Mouse (Mus musculus) gastrocnemius, postnatal 14 days (tissue): ENCODE results near the gene Tsn. TPM values are rescaled to one million over a fixed set of nuclear protein-coding genes. Genes with fewer than 3 reads are reported as not detected.

Experiments used
- DNase-seq: peaks from one replicate; pipeline ENCODE4 v3.0.0; 2021; ENCODE audit warnings: mixed read lengths
- intact Hi-C: fragments of 180-260 bp; cut with DNase I; formaldehyde crosslinking; loops from one replicate; pipeline ENCODE4 v1.15.1; 2025; ENCODE audit warnings: low total_unique reads
- long read RNA-seq, 2 experiments: library from polyadenylated mRNA; stranded (forward); transcript quantifications; one replicate each; pipeline ENCODE4 v2.0.0; 2021
- total RNA-seq, 2 experiments: library from RNA; stranded (reverse); gene quantifications; 2 replicates each; pipeline ENCODE4 v1.2.3; 2021

Tsn gene
- 10 to 100 TPM; 63.1 to 64.5 TPM for total RNA-seq
- long read RNA-seq, experiment 1, full-length matches to known transcripts = 52 of 57 reads
- long read RNA-seq, experiment 1, partial matches to known transcripts = 0 of 57 reads
- long read RNA-seq, experiment 1, other reads (novel, unspliced or antisense) = 5 of 57 reads
- long read RNA-seq, experiment 2, full-length matches to known transcripts = 47 of 51 reads
- long read RNA-seq, experiment 2, partial matches to known transcripts = 0 of 51 reads
- long read RNA-seq, experiment 2, other reads (novel, unspliced or antisense) = 4 of 51 reads

DNA sequence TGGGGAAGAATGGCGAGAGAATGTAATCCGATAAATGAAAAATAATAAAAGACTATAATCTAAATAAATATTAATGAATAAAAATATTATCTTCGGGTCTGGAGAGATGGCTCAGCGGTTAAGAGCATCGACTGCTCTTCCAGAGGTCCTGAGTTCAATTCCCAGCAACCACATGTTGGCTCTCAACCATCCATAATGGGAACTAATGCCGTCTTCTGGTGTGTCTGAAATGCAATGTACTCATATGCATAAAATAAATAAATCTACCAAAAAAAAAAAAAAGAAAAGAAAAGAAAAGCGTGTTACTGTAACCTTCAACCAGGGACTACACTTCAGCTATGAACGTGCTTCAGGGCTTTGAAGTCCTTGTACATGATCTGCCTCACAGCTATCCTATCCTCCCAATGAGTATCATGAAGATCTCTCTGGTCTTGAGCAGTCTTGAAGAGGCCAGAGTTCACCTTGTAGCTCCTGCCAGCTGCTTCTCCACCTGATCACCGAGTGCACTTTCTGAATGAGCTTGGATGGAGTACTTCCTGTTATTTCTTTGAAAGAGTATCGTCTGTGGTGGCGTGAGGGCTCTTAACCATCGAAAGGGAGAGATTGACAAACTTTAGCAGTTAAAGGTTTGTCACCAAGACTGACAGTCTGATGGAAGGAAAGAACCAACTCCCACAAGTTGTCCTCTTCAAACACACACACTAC, at the start of gene Tsn:
Gene Tsn (minus strand): TSS at position 118 of the 705 bp plus-strand sequence.
- intact Hi-C loops = no loop called here
- no peak for DNase-seq

DNA sequence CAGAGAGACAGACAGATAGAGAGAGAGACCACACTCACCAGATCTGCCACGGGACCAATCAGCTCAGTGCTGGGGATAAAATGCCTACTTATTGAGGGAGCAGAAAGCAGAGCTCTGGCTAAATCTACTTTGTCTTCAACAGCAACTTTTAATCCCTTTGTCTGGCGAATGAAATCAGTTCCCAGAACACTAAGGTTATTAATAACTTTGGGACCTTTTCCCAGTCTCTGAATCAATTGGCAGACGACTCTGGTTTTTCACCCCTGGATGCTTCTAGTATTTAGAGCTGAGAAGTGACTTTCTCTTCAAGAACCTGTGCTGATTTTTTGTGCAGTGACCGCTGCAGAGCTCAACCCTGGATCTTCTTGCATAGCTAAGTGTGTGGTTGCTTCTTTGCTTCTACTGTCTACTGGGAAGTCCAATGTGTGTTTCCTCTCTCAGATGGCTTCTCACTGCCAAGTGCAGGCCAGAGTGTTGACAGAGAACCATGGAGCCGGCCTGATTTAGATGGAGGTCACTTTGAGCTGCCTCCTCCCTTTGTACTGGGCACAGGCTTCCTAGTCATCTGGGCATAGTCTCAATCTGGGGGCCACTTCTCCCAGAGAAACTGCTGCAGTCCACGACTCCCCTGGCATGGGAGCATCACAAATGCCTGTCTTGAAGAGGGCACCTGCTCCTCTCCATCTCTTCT, 47.7 kb upstream of the Tsn start:
- intact Hi-C loops = no loop called here
- peak; percentile 10 for DNase-seq

DNA sequence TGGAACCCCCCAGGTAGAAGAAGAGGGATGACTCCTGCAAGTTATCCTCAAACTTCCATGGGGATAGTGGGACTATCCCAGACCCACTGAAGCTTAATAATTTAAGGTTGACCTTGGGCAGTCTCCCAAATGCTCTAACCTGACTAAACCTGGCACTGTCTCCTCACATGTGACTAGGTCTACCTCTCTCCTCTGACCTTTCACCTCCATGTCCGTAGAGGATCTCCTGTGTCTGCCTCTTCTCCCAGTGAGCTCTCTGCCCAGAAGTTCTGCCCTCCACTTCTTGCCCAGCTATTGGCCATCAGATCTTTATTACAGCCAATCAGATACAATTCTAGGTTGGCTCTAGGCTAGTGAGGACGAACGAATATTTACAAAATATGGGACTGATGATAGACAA, 38.4 kb upstream of the Tsn start:
- no peak for DNase-seq
- intact Hi-C loops = no loop called here

DNA sequence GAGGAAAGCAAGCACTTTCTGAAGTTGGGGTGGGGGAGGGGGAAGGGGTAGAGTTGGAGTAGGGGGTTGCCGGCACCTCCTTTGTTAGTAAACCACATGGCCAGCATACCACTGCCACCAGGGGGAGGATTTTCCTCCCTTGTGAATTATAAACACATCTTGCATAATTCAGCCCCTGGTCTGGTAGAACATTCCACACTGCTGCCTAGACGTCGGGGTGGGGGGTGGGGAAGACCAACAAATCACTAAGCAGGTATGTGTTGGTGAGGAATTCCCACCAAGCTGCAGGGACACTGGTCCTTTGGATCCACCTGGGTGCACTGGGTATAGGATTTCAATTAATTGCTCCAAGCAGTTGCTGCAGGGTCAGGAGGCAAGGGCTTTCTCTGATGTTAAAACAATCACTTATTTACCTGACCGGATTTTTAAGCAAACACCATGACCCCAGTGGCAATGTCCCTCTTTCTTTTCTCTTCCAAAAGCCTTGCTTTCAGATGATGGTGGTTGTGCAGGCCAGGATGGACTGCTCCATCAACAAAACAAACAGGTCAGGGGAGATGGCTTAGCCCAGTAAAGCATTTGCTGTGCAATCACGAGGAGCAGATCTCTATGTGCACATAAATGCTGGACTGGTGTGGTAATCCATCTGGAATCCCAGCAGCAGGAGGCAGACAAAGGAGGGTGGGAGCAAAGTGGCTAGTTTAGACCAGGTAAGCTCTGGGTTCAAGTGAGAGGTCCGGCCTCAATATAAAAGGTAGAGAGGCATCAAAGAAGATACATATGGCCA, 32.3 kb upstream of the Tsn start:
- DNase-seq = no peak
- intact Hi-C loops = no loop called here

DNA sequence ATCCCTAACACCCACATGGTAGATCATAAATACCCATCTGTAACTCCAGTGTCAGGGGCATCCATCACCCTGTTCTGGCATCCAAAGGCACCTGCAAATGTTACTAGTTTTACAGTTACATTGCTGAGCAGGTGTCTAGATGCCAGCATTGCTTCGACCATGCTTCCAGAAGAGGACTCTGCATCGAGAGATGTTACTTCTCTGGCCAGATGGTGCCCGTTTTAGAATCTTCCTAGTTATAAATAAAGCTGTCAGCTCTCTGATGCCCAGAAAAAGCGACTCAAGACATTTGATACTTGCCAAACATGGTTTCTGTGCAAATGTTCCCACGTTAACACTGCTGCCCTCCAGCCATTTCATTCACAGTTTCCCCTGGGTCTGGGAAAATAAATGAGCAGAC, 26.4 kb upstream of the Tsn start:
- no peak for DNase-seq
- intact Hi-C loops = loop anchor here (10.0 kb wide), 1 partner anchor 47 kb away; the partner anchor contains the start of gene Clasp1

DNA sequence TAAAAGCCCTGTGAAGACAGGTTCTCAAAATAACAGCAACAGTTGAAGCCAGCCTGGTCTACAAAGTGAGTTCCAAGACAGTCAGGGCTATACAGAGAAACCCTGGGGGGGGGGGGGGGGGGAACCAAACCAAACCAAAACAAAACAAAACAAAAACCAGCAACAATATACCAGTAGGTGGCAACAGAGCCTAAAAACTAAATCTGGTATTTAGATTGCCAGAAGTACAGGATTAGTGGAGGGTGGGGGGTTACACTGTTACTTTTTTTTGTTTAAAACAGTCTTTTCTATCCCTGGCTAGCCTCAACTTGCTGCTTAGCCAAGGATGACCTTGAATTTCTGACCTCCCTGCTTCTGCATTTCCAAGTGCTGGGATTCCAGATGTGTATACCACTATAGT, 24.3 kb upstream of the Tsn start:
- intact Hi-C loops = loop anchor here (10.0 kb wide), 1 partner anchor 49 kb away; the partner anchor contains the start of gene Clasp1
- no peak for DNase-seq

DNA sequence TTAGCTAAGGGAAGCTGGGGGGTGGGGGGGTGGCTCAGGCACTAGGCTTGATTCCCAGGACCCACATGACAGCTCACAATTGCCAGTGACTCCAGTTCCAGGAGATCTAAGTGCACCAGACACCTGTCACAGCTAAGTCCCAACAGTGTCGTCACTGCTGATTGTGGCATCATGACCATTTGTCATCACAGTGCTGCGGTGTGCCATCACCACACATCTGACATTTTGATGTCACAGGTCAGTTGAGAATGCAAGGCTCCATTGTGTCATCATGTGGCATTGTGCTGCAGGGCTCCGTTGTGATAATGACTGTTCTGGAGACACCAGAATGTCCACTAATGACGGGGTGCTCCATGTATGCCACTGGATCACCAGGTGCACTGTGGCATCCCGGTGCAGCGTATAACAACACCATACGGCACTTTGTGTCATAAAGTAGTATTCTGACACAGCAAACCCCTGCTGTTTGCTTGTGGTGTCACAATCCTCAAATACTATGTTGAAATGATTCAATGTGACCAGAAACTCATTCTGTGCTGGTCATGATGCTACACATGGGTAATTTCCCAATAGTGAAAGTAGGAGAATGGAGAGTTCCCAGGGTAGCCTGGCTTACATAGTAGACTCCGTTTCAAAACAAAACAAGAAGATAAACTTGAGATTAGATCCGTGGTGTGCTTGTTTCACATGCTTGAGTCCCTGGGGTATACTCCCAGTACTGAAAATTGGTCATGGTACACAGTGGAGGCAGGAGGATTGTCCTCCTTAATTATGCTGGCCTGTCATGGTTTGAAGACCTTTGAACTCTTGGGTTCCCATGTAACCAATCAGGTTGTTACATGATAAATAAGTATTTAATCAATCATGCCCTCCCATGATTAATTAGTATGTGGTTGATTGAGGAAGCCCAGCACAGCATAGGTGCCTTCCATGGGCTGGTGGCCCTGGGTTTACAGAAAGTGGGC, 23.5 kb upstream of the Tsn start:
- intact Hi-C loops = loop anchor here (5.0 to 10.0 kb wide), 2 partner anchors 50 to 142 kb away; partner anchors contain the start of gene Clasp1
- DNase-seq = no peak

DNA sequence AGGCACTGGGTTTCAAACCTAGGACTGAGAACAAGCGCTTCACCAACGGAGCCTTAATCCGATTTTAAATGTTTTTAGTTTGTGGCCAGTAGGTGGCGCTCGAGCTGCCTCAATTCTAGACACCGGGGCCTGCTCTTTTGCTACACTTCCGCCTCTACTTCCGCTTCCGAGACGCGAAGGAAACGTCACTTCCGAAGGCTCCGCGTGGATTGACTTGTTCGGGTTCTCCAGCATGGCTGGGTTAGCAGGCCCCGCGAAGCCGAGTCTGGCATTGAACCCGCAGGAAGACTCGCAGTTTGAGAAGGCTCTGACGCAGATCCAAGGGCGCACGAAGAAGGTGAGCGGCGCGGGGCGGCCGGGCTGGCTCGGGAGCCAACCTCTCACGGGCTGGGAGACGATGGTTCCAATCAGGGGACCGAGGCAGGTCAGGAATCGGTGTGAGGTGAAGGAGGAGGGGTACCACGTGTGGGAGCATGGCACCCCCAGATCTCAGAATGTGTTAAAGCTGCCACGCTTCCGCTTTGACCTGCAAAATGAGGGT, 10.2 kb upstream of the Tsn start, which contains the start of gene Nifk:
Gene Nifk (plus strand): TSS at position 179 of the 541 bp plus-strand sequence.
- DNase-seq = peak; percentile 89
- intact Hi-C loops = no loop called here

DNA sequence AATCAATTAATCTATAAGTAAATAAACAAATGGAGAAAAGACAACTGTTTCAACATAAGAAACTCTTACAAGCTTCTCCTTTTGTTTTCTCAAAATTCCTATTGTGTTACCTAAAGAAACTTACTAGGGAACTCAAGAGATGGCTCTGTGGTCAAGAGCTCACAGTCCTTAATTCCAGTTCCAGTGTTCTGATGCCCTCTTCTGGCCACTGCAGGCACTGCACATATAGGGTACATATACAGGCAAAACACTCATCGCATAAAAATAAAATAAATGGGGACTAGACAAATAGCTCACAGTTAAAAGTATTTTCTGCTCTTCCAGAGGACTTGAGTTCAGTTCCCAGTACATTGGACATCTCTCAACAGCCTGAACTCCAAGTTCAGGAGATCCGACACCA, 9.2 kb upstream of the Tsn start:
- no peak for DNase-seq

DNA sequence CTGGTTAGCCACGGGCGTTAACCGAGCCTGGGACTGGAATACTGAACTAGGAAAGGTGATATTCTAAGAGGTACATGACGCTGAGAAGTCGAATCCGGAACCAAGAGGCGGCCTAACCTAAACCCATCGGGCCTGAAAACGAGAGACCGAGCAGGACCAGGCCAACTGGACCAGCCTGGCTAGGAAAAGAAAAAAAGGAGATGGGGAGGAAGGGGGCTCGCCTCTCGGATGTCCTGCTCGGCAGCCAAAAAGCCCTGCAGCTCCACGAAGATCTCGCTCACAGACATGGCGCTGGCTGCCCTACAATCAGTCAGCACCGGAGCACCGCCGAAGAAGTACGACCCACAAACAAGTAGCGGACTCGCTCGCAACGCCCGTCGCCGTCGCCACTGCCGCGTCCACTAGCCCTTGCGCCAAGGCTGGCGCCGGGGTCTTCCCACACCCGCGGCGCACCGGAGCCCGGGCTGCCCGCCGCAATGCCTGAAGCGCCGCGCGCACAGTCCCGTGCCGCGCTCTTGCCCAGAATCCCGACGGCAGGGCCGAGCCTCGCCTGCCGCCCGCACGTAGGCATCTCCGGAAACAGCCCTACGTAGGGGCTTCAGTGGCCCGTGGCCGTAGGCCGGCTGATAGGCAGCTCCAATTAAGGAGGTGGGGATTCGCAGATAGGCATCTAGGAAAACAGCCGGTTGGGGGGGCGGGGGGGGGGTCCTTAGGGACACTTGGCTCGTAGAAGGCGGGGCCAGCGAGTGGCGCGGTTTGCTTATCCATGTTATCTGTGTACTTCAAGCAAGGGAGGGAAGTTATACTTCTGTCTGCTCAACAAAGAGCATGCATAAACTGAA, 538 bp downstream of the Tsn start:
- intact Hi-C loops = no loop called here
- DNase-seq = peak; percentile 87

More for the DNA sequence above, 9.2 kb upstream of the Tsn start:
- intact Hi-C loops = no loop called here

DNA sequence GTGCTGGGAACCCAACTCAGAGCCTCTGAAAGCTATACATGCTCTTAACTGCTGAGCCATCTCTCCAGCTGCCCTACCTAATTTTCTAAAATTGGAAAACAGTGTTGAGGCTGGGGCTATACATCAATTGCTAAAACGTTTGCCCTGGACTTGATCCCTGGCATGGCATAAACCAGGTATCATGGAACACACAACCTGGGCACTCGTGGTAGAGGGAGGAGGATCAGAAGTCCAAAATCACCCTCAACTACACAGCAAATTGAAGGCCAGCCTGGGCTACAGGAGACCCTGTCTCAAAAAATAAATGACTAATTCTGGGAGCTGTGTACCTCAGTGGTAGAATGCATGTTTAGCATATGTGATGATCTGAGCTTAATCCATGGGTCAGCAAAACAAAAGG, 13.8 kb downstream of the Tsn start:
- intact Hi-C loops = no loop called here
- DNase-seq = no peak

DNA sequence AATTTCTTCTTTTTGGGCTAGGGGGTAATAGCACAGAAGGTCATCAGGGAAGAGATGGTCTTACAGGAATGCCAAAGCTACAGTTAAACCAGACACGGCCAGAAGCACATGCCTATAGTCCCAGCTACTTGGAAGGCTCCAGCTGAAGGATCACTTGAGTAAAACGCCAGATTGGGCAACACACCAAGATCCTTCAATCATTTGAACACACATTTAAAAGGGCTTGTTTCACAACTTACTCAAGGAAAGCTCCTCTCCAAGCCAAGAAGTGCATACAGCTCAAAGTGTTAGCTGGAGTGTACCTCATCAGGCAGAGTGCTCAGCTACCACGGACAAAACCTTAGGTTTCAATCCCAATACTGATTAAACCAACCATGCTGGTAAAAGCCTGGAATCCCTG, 14.9 kb downstream of the Tsn start:
- no peak for DNase-seq
- intact Hi-C loops = no loop called here

DNA sequence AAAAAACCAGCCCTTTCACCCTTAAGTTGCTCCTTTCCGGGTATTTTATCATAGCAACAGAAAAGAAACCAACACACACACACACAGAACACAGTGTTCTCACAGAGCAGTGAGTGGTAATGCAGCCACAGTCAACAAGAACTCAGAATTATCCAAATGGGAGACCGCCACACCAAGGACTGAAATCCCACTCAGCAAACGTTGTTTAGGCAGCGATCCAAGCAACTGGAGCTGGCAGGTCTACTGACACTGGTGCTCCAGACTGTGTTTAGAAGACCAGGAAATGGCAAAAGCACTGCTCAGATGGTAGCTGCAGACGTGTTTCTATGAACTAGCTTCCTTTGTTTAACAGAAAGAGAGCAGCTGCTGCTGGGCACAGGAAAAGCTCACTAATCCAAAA, 16.7 kb downstream of the Tsn start:
- no peak for DNase-seq
- intact Hi-C loops = no loop called here

DNA sequence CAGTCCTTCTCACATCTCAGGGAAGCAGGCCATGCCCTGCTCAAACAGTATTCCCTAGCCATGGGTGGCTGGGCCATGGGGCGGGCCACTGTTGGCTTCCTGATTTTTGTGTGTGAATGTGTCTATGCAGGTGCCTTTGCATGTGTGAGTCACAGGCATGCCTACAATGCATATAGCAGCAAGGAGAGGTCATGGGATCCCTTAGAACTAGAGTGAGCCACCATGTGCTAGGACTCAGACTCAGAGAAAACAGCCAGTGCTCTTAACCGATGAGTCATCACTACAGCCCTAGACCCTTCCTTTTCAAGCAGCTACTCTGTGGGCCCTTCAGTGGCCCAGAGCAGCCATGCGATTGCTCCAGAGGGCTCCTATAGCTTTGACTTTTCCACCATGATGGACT, 17.3 kb downstream of the Tsn start:
- intact Hi-C loops = no loop called here
- no peak for DNase-seq

DNA sequence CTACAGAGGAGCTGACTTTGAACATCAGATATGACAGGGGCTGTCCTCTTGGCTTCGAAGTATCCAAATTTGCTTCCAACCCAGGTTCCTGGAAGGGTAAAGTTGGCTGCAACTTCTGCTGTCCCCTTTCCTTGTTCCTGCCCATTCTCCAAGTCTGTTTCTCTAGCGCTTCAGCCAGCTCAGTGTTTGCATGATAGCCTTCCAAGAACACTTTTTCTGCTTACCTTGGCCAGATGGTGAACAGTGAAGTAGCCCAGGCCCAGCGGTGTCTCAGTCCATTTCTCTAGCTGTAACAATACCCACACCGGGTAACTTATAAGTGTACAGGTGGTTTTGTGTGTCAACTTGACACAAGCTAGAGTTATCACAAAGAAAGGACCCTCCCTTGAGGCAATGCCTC, 19.2 kb downstream of the Tsn start:
- intact Hi-C loops = no loop called here
- DNase-seq = no peak

DNA sequence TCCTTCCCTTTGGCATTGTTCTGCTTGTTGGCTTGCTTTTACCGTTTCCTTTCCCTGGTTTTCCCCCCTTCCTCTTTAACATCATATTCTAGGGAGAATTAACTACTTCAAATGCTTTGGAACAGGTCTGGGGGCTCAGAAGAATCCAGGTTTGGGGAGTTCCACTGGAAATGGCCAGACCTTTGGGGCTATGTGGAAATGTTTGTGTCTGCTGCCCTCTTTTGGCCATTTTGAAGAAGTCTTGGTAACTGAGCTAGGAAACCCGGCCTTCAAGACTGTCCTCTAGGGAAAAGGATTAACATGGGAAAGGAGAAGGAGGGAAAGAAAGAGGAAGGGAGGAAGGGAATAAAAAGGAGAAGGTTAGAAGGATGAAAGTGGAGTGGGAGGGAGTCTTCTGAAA, 36.4 kb downstream of the Tsn start:
- DNase-seq = no peak
- intact Hi-C loops = no loop called here

DNA sequence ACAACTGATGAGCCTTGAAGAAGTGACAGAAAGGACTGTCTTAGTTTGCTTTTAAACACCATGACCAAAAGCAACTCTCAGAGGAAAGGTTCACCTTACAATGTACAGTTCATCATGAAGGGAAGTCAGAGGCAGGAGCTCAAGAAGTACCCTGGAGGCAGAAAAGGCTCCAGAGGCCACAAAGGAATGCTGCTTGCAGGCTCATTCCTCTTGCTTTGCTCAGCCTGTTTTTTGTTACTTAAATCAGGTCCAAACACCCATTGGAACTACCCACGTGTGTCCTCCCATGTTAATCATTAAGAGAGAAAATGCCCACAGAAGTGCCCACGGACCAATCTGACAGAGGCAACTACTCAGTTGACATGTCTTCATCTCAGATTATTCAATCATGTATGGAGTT, 59.6 kb downstream of the Tsn start:
- intact Hi-C loops = no loop called here
- no peak for DNase-seq
